Mouse (Mus musculus): Measurements from ENCODE around the gene Ncoa7. TPM values are rescaled to one million over a fixed set of nuclear protein-coding genes. Genes with fewer than 3 reads are reported as not detected.

Ncoa7 gene
- total and polyA plus RNA-seq, 3 experiments = 1.2 to 4.7 (median 3.4) TPM

DNA sequence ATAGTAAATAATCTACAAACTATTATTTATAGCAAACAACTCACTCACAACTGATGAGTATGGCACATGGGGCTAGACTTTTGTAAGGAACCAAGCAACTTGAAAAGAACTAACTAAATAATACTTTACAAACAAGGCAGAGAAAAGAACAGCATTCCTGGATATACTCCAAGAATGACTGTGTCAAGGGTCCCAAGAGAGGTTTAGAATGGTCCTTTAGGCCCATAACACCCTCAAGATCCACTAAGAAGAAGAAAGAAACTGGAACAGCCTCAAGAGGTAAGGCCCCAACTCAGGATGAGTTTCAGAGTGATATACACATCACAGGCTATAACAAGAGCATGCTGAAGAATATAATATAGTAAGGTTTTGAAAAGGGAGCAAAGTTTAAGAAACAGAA, 47.1 kb downstream of the Ncoa7 start:
- TF ChIP-seq CTCF (IDR thresholded peaks at IDR 0.05) = no peak
- TF ChIP-seq EP300 (IDR thresholded peaks at IDR 0.05; ENCODE audit: insufficient read depth, low read depth, low read length) = no peak
- no peak for TF ChIP-seq POLR2A (IDR thresholded peaks at IDR 0.05; ENCODE audit: insufficient read depth, low read depth, low read length)
- Histone ChIP-seq H3K27me3 (ENCODE audit: control insufficient read depth, insufficient read depth, low read length) (no peaks in the 10 kb centered on the region), H3K4me1 (ENCODE audit: control insufficient read depth, insufficient read depth, low read length) (no peaks in the 10 kb centered on the region), H3K27ac (no peak overlapping the region), H3K9ac (ENCODE audit: low read depth, low read length) (no peak overlapping the region), H3K36me3 (ENCODE audit: control insufficient read depth, insufficient read depth, low read length) (no peaks in the 10 kb centered on the region), H3K79me2 (replicated peaks; ENCODE audit: control insufficient read depth, insufficient read depth, low read length) (no peaks in the 10 kb centered on the region), H3K4me3 (no peak overlapping the region)
- intact Hi-C loops (cut with DNase I) = no loop called here
- DNase-seq = no peak

DNA sequence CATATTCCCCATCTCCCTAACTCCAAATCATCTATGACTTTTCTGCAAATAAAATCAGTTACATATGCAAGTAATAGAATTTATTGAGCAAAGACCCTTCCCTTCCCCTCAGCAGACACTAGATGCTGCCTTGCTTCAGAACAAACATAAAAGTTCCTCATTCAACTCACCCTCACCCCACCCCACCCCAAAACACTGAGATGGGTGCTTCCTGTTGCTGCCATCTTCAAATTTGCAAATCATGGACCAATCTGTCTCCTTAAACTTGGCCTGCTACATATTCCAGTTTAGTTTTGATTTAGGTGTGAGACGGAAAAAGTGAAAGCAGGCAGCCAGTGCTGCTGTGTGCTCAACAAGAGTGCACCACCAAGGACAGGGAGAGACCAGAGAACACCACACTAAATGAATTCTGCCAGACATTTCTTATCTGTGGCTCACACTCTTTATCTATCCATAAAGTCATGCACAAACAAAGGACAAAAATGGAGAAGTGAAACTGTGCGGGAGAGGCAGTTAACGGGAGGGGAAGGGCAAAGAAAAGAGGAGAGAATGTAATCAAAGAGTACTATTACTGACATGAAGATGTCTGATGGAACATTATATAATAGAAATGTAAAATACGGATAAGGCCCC, 48.2 kb downstream of the Ncoa7 start:
- 41% methylated on average over 4 of the region's 4 CpGs for WGBS
- DNase-seq = no peak
- Histone ChIP-seq H3K79me2 (replicated peaks; ENCODE audit: control insufficient read depth, insufficient read depth, low read length) (no peaks in the 10 kb centered on the region), H3K4me1 (ENCODE audit: control insufficient read depth, insufficient read depth, low read length) (no peaks in the 10 kb centered on the region), H3K27ac (no peak overlapping the region), H3K27me3 (ENCODE audit: control insufficient read depth, insufficient read depth, low read length) (no peaks in the 10 kb centered on the region), H3K9ac (ENCODE audit: low read depth, low read length) (no peak overlapping the region), H3K4me3 (no peak overlapping the region), H3K36me3 (ENCODE audit: control insufficient read depth, insufficient read depth, low read length) (no peaks in the 10 kb centered on the region)
- intact Hi-C loops (cut with DNase I) = no loop called here
- no peak for TF ChIP-seq CTCF (IDR thresholded peaks at IDR 0.05)
- TF ChIP-seq EP300 (IDR thresholded peaks at IDR 0.05; ENCODE audit: insufficient read depth, low read depth, low read length) = no peak
- TF ChIP-seq POLR2A (IDR thresholded peaks at IDR 0.05; ENCODE audit: insufficient read depth, low read depth, low read length) = no peak

DNA sequence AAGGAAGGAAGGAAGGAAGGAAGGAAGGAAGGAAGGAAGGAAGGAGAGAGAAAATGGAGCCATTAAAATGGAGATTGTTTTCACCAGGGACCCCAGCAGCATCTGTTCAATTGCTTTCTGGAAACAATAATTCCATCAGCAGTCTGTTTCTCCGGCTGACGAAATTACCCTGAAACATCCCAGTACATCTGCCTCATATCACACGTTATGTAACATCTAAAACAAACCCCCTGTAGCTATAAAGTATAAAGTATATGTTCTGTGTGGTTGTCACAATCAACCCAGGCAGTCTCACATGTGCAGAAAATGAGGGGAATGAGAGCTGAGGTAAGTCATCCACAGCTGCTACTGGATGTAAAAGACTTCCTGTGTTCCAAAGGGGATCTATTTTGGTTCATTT, 49.0 kb downstream of the Ncoa7 start:
- Histone ChIP-seq H3K27me3 (ENCODE audit: control insufficient read depth, insufficient read depth, low read length) (no peaks in the 10 kb centered on the region), H3K27ac (no peak overlapping the region), H3K4me3 (no peak overlapping the region), H3K36me3 (ENCODE audit: control insufficient read depth, insufficient read depth, low read length) (no peaks in the 10 kb centered on the region), H3K9ac (ENCODE audit: low read depth, low read length) (no peak overlapping the region), H3K79me2 (replicated peaks; ENCODE audit: control insufficient read depth, insufficient read depth, low read length) (no peaks in the 10 kb centered on the region), H3K4me1 (ENCODE audit: control insufficient read depth, insufficient read depth, low read length) (no peaks in the 10 kb centered on the region)
- WGBS = 80% methylated on average over 3 of the region's 3 CpGs
- DNase-seq = no peak
- intact Hi-C loops (cut with DNase I) = no loop called here
- TF ChIP-seq POLR2A (IDR thresholded peaks at IDR 0.05; ENCODE audit: insufficient read depth, low read depth, low read length) (no peak), CTCF (IDR thresholded peaks at IDR 0.05) (no peak), EP300 (IDR thresholded peaks at IDR 0.05; ENCODE audit: insufficient read depth, low read depth, low read length) (no peak)

DNA sequence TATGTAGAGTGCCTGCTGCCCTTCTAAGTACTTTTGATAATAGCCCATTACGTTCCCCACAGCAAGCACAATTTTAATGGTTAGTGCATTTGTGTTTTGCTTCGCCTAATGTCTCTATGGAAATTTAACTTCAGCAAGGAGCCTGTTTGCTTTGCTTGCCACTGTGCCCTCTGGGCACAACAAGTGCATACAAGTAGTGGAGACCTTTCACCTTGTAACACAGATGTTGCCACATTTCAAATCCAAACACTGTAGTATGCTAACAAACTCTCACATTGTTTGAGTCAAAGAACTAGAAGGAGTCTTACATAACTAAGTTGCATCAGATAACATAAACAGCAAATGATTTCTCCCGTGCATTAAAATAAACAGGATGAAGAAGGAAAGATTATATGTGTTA, 50.6 kb downstream of the Ncoa7 start:
- H3K36me3 ChIP-seq (ENCODE audit: control insufficient read depth, insufficient read depth, low read length) = no peaks in the 10 kb centered on the region
- no peaks in the 10 kb centered on the region for H3K4me1 ChIP-seq (ENCODE audit: control insufficient read depth, insufficient read depth, low read length)
- intact Hi-C loops (cut with DNase I) = no loop called here
- no peak overlapping the region for H3K4me3 ChIP-seq
- H3K79me2 ChIP-seq (replicated peaks; ENCODE audit: control insufficient read depth, insufficient read depth, low read length) = no peaks in the 10 kb centered on the region
- no peak for DNase-seq
- no peak overlapping the region for H3K27ac ChIP-seq
- TF ChIP-seq EP300 (IDR thresholded peaks at IDR 0.05; ENCODE audit: insufficient read depth, low read depth, low read length) = no peak
- no peak for TF ChIP-seq POLR2A (IDR thresholded peaks at IDR 0.05; ENCODE audit: insufficient read depth, low read depth, low read length)
- 81% methylated on average over 3 of the region's 3 CpGs for WGBS
- H3K27me3 ChIP-seq (ENCODE audit: control insufficient read depth, insufficient read depth, low read length) = no peaks in the 10 kb centered on the region
- H3K9ac ChIP-seq (ENCODE audit: low read depth, low read length) = no peak overlapping the region

DNA sequence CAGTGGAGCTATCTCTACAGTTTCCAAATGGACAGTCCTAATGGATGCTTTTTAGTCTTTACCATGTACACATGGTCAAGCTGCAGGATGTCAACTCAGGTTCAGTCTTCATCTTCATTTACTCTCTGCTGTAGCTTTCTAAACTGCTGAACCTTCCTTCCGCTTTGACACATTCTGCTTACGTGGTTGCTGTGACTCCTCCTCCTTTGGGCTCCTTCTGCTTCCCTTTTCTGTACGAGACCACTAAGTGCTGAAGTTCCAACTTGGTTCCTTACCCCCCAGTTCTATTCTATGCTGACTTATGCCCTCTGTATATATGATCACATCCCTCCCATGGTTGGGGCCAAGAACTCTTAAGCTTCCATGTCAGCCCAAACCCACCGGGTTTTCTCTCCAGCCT, 51.5 kb downstream of the Ncoa7 start:
- Histone ChIP-seq H3K27ac (no peak overlapping the region), H3K4me1 (ENCODE audit: control insufficient read depth, insufficient read depth, low read length) (no peaks in the 10 kb centered on the region), H3K9ac (ENCODE audit: low read depth, low read length) (no peak overlapping the region), H3K4me3 (no peak overlapping the region), H3K27me3 (ENCODE audit: control insufficient read depth, insufficient read depth, low read length) (no peaks in the 10 kb centered on the region), H3K79me2 (replicated peaks; ENCODE audit: control insufficient read depth, insufficient read depth, low read length) (no peaks in the 10 kb centered on the region), H3K36me3 (ENCODE audit: control insufficient read depth, insufficient read depth, low read length) (no peaks in the 10 kb centered on the region)
- TF ChIP-seq POLR2A (IDR thresholded peaks at IDR 0.05; ENCODE audit: insufficient read depth, low read depth, low read length) (no peak), CTCF (IDR thresholded peaks at IDR 0.05) (no peak), EP300 (IDR thresholded peaks at IDR 0.05; ENCODE audit: insufficient read depth, low read depth, low read length) (no peak)
- DNase-seq = no peak
- intact Hi-C loops (cut with DNase I) = no loop called here
- WGBS = 92% methylated on average over 4 of the region's 4 CpGs

DNA sequence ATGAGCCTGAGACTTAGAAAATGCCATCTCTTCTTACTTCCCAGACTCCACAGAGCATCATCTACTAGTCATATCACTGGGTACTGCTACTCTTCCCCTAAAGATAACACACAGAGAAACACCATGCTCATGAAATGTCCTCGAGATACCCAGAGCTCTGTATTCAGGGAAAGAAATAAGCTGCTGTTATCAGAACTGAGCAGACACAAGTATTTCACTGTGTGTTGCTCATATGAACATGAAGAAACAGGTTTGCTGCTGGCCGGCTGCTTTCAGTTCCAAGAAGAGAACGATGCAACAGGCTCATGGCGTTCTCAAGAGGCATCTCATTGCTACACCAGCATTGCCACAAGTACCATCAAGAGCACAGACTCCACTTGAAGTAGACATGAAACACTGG, 53.3 kb downstream of the Ncoa7 start:
- WGBS = 73% methylated on average over 4 of the region's 4 CpGs
- Histone ChIP-seq H3K4me3 (no peak overlapping the region), H3K27me3 (ENCODE audit: control insufficient read depth, insufficient read depth, low read length) (no peaks in the 10 kb centered on the region), H3K4me1 (ENCODE audit: control insufficient read depth, insufficient read depth, low read length) (no peaks in the 10 kb centered on the region), H3K27ac (no peak overlapping the region), H3K36me3 (ENCODE audit: control insufficient read depth, insufficient read depth, low read length) (no peaks in the 10 kb centered on the region), H3K79me2 (replicated peaks; ENCODE audit: control insufficient read depth, insufficient read depth, low read length) (no peaks in the 10 kb centered on the region), H3K9ac (ENCODE audit: low read depth, low read length) (no peak overlapping the region)
- TF ChIP-seq CTCF (IDR thresholded peaks at IDR 0.05) (no peak), POLR2A (IDR thresholded peaks at IDR 0.05; ENCODE audit: insufficient read depth, low read depth, low read length) (no peak), EP300 (IDR thresholded peaks at IDR 0.05; ENCODE audit: insufficient read depth, low read depth, low read length) (no peak)
- intact Hi-C loops (cut with DNase I) = no loop called here
- no peak for DNase-seq

Measured in heart, adult 2 months (tissue).